Comparison of ENCODE assay signal across 7 mouse cellular contexts in the genomic region with DNA sequence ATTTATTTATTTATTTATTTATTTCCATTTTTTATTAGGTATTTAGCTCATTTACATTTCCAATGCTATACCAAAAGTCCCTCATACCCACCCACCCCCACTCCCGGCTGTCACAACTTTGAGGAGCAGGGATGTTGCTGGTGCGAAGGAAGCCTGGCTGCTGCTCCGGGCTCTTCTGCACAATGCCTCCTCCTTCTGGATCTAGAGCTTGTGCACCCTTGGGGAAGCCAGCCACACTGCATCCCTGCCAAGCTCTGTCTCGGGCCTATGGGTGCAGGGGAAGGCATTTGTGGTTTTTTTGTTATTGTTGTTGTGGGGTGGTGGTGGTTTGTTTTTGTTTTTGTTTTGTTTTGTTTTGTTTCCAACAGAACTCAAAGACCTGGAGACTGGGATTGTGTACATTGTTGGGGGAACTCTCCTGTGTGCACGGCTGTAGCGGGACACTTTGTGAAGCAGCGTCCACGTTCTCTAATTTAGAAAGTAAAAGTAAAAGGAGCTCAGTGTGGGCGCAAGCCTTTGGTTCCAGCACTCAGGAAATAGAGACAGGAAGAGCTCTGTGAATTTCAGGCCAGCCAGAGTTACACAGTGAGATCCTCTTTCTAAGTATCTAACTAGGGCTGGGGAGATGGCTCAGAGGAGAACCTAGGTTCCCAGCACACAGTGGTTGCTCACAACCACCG. TPM values are rescaled to one million over a fixed set of nuclear protein-coding genes. Genes with fewer than 3 reads are reported as not detected.
DNase-seq lines count a peak whose midpoint lies in the region; ATAC-seq lines count a peak whose summit lies in the region.

No protein-coding gene starts in this region.

- H3K9ac ChIP-seq in kidney, embryonic 14.5 days (ENCODE audit: low read depth, low read length): no peak overlapping the region

- H3K4me2 ChIP-seq in kidney, embryonic 14.5 days (replicated peaks; ENCODE audit: low read depth, low read length): peak overlapping the region; percentile 31

- DNase-seq in CD8-positive naive resting alpha-beta T cell, adult 2 months (ENCODE audit: low read depth in 2 of 2, low spot score in 2 of 2): peak; percentile 26 to 45
- peak; percentile 61 for DNase-seq in T-cell, adult 2 months (ENCODE audit: low spot score)
- peak; percentile 57 to 69 for DNase-seq in heart, adult 18-20 months
- DNase-seq in lung, postnatal 10 days: peak; percentile 50
- DNase-seq in spleen, postnatal 36 days (ENCODE audit: low spot score in 2 of 2): peak; percentile 56 to 61
- DNase-seq in ovary, postnatal 10 days (ENCODE audit: low spot score): no peak

- H3K4me3 ChIP-seq in kidney, embryonic 14.5 days (ENCODE audit: low read length): no peak overlapping the region; the same call in 1 of the 2 replicates

- H3K36me3 ChIP-seq in kidney, embryonic 14.5 days (ENCODE audit: control insufficient read depth, insufficient read depth, low read length): no peaks in the 10 kb centered on the region

- ATAC-seq in kidney, embryonic 14.5 days (ENCODE audit: low FRiP score, low TSS enrichment): peak; percentile 38

- no peaks in the 10 kb centered on the region for H3K9me3 ChIP-seq in kidney, embryonic 14.5 days (ENCODE audit: control insufficient read depth, low read length)

- H3K27me3 ChIP-seq in kidney, embryonic 14.5 days (ENCODE audit: control insufficient read depth, insufficient read depth, low read length): no peaks in the 10 kb centered on the region

- H3K27ac ChIP-seq in kidney, embryonic 14.5 days (ENCODE audit: low read depth, low read length): no peak overlapping the region

- 71% methylated on average over 10 of the region's 10 CpGs for WGBS in kidney, embryonic 14.5 days

- H3K4me1 ChIP-seq in kidney, embryonic 14.5 days (ENCODE audit: control insufficient read depth, insufficient read depth, low read length): no peaks in the 10 kb centered on the region

RNA-seq across cellular contexts. Expression of gene Aqp11, which starts 10.6 kb away (rescaled TPM):
- 1 to 10 TPM; 1.5 to 1.7 TPM for total RNA-seq in heart, adult 18-20 months (2021)
- polyA plus RNA-seq in kidney, embryonic 14.5 days (2014; fragmentation: Nextera tagmentation; extraction: Ambion mirVana): 12.3 and 12.6 TPM in 2 replicates

RNA-seq across cellular contexts. Expression of gene Pak1, which starts 39.7 kb away (rescaled TPM):
- 1 to 10 TPM; 1.5 to 2.2 TPM for total RNA-seq in heart, adult 18-20 months (2021)
- 13.0 and 22.1 TPM in 2 replicates for polyA plus RNA-seq in kidney, embryonic 14.5 days (2014; fragmentation: Nextera tagmentation; extraction: Ambion mirVana)

RNA-seq across cellular contexts. Expression of gene Clns1a, which starts 52.2 kb away (rescaled TPM):
- 10 to 100 TPM; 28.7 to 29.5 TPM for total RNA-seq in heart, adult 18-20 months (2021)
- polyA plus RNA-seq in kidney, embryonic 14.5 days (2014; fragmentation: Nextera tagmentation; extraction: Ambion mirVana): 237 and 238 TPM in 2 replicates
